Mouse (Mus musculus) E14TG2a.4 (cell line): ENCODE results near the gene Adam30.

ENCODE experiments used
- CTCF ChIP-seq: conservative IDR thresholded peaks from 2 replicates; pipeline ENCODE4 v1.5.1; 2014; ENCODE audit warnings: low read length
- NANOG ChIP-seq: IDR thresholded peaks from 2 replicates; pipeline ENCODE4 v1.6.1; 2014; ENCODE audit warnings: borderline replicate concordance, low read length, mixed read lengths
- POU5F1 ChIP-seq: IDR thresholded peaks from 2 replicates; pipeline ENCODE4 v1.6.1; 2014; ENCODE audit warnings: low read length, borderline replicate concordance

DNA sequence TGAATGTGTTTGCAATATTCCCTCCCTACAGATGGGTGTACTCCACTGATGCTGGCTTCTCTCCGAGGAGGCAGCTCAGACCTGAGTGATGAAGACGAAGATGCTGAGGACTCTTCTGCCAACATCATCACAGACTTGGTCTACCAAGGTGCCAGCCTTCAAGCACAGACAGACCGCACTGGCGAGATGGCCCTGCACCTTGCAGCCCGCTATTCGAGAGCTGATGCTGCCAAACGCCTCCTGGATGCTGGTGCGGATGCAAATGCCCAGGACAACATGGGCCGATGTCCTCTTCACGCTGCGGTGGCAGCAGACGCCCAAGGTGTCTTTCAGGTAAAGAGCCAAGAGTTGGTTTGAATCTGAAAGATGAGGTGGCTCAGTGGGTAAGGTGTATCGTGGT lies 17.6 kb upstream of the Adam30 start:
- TF ChIP-seq CTCF: no peak
- no peak for TF ChIP-seq NANOG
- TF ChIP-seq POU5F1: no peak
